Mouse (Mus musculus): Measurements from ENCODE around the gene Tap1. TPM values are rescaled to one million over a fixed set of nuclear protein-coding genes. Genes with fewer than 3 reads are reported as not detected.
"Not testable (repeated sequence)": the region's sequence is repeated elsewhere in the genome, so short reads cannot be mapped to it uniquely, and the experiment has no call there.

The Tap1 gene
- polyA plus RNA-seq, 1 experiment = 2.7 TPM

DNA sequence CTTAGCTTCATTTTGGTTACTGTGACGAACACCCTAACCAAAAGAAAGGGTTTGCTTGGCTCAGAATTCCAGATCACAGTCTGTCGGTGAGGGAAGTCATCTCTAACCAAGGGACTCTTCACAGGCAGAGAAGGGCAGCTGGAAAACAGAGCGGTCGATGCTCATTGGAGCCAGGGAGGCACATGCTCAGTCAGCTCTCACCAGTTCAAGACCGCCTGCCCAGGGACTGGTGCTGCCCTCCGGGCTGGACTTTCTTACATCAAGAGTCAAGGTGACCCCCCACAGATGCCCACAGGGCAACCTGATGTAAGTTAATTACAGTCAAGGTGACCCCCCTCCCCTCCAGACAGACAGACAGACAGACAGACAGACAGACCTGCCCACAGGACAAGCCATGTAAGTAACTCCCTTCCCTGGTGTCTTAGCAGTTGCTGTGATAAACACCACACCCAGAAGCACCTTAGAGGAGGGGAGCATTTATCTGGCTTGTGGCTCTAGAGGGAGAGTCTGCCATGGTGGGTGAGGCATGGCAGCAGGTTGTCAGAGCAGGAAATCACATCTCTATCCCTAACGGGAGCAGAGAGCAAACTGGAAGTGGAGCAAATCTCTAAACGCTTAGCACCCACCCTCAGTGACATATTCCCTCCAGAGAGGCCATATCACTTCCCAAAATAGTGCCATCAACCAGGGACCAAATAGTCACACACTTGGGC is 30.0 kb downstream of the Tap1 start:
- H3K27me3 ChIP-seq (ENCODE audit: control insufficient read depth, insufficient read depth, low read length) = no peaks in the 10 kb centered on the region
- WGBS = 73% methylated on average over 8 of the region's 8 CpGs
- TF ChIP-seq CTCF (IDR thresholded peaks at IDR 0.05; ENCODE audit: borderline replicate concordance, insufficient read depth, low read depth, low read length) (no peak), POLR2A (IDR thresholded peaks at IDR 0.05; ENCODE audit: borderline replicate concordance, insufficient read depth, low read length) (no peak)
- no peak overlapping the region for H3K27ac ChIP-seq (ENCODE audit: insufficient read depth, low read length)
- no peak for DNase-seq
- H3K4me1 ChIP-seq (ENCODE audit: control insufficient read depth, insufficient read depth, low read length) = no peaks in the 10 kb centered on the region
- no peak overlapping the region for H3K4me3 ChIP-seq (replicated peaks; ENCODE audit: insufficient read depth, low read depth, low read length)

- H3K4me1 ChIP-seq (ENCODE audit: control insufficient read depth, insufficient read depth, low read length) = no peaks in the 10 kb centered on the region
- TF ChIP-seq POLR2A (IDR thresholded peaks at IDR 0.05; ENCODE audit: borderline replicate concordance, insufficient read depth, low read length) (no peak), CTCF (IDR thresholded peaks at IDR 0.05; ENCODE audit: borderline replicate concordance, insufficient read depth, low read depth, low read length) (no peak)
- 84% methylated on average over 5 of the region's 5 CpGs for WGBS
- H3K27ac ChIP-seq (ENCODE audit: insufficient read depth, low read length) = no peak overlapping the region
- no peak for DNase-seq
- H3K27me3 ChIP-seq (ENCODE audit: control insufficient read depth, insufficient read depth, low read length) = no peaks in the 10 kb centered on the region
- H3K4me3 ChIP-seq (replicated peaks; ENCODE audit: insufficient read depth, low read depth, low read length) = no peak overlapping the region
Measured at GRCm38 (mm10) chr17:34217986-34218385, 30.6 kb downstream of the Tap1 start.

DNA sequence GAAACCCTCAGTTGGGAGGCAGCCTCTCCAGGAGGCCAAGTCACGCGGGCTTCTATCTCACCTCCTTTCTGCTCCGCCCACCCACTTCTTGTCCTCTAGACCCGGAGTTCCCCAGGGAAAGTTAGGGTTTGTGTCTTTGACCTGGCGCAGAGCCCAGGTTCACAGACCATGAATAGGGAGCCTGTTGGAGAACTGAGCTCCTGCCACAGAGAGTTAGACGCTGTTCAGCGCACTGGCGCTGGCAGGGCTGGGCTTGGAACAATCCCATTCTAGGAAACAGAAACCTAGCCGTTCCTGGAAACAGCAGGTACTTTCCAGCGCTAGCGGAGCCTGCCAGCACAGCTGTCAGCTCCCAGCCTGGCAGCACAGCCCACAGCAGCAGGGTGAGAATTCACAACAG is 31.3 kb downstream of the Tap1 start:
- WGBS = 8% methylated on average over 11 of the region's 11 CpGs
- DNase-seq = no peak
- Histone ChIP-seq H3K27ac (ENCODE audit: insufficient read depth, low read length) (no peak overlapping the region), H3K4me3 (replicated peaks; ENCODE audit: insufficient read depth, low read depth, low read length) (no peak overlapping the region), H3K27me3 (ENCODE audit: control insufficient read depth, insufficient read depth, low read length) (no peaks in the 10 kb centered on the region), H3K4me1 (ENCODE audit: control insufficient read depth, insufficient read depth, low read length) (no peaks in the 10 kb centered on the region)
- TF ChIP-seq CTCF (IDR thresholded peaks at IDR 0.05; ENCODE audit: borderline replicate concordance, insufficient read depth, low read depth, low read length) (no peak), POLR2A (IDR thresholded peaks at IDR 0.05; ENCODE audit: borderline replicate concordance, insufficient read depth, low read length) (no peak)

- H3K4me1 ChIP-seq (ENCODE audit: control insufficient read depth, insufficient read depth, low read length); H3K27ac ChIP-seq (ENCODE audit: insufficient read depth, low read length); H3K4me3 ChIP-seq (replicated peaks; ENCODE audit: insufficient read depth, low read depth, low read length); DNase-seq; H3K27me3 ChIP-seq (ENCODE audit: control insufficient read depth, insufficient read depth, low read length): not testable (repeated sequence)
- TF ChIP-seq CTCF (IDR thresholded peaks at IDR 0.05; ENCODE audit: borderline replicate concordance, insufficient read depth, low read depth, low read length) = peak; percentile 28; the same call in 1 of the 2 replicates
- 87% methylated on average over 9 of the region's 11 CpGs for WGBS
Measured at GRCm38 (mm10) chr17:34219096-34219495, 31.7 kb downstream of the Tap1 start.

- peak in 1 of 2 experiments; percentile 32 for DNase-seq
- H3K4me3 ChIP-seq (replicated peaks; ENCODE audit: insufficient read depth, low read depth, low read length); H3K4me1 ChIP-seq (ENCODE audit: control insufficient read depth, insufficient read depth, low read length); H3K27me3 ChIP-seq (ENCODE audit: control insufficient read depth, insufficient read depth, low read length); H3K27ac ChIP-seq (ENCODE audit: insufficient read depth, low read length): not testable (repeated sequence)
- WGBS = 98% methylated on average over 4 of the region's 7 CpGs
Measured at GRCm38 (mm10) chr17:34219801-34220200, 32.4 kb downstream of the Tap1 start.

GRCm38 (mm10) chr17:34220401-34220800 is 33.0 kb downstream of the Tap1 start:
- not testable (repeated sequence) for H3K4me1 ChIP-seq (ENCODE audit: control insufficient read depth, insufficient read depth, low read length); H3K27ac ChIP-seq (ENCODE audit: insufficient read depth, low read length); H3K4me3 ChIP-seq (replicated peaks; ENCODE audit: insufficient read depth, low read depth, low read length); DNase-seq; H3K27me3 ChIP-seq (ENCODE audit: control insufficient read depth, insufficient read depth, low read length)
- 96% methylated on average over 7 of the region's 16 CpGs for WGBS

DNA sequence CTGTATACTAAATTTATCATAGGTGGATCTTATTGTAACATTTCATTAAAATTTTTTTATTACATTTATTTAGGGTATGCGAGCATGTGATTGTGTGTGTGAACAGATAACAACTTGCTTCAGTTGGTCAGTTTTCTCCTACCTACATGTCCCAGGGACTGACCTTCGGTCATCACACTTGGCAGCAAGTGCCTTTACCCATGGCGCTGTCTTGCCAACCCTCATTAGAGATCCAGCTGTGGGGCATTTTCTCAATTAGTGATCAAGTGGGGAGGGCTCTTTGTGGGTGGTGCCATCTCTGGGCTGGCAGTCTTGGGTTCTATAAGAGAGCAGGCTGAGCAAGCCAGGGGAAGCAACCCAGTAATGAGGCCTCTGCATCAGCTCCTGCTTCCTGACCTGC is 37.5 kb downstream of the Tap1 start:
- Histone ChIP-seq H3K4me3 (replicated peaks; ENCODE audit: insufficient read depth, low read depth, low read length) (no peak overlapping the region), H3K27ac (ENCODE audit: insufficient read depth, low read length) (no peak overlapping the region), H3K4me1 (ENCODE audit: control insufficient read depth, insufficient read depth, low read length) (no peaks in the 10 kb centered on the region), H3K27me3 (ENCODE audit: control insufficient read depth, insufficient read depth, low read length) (no peaks in the 10 kb centered on the region)
- no peak for DNase-seq
- TF ChIP-seq POLR2A (IDR thresholded peaks at IDR 0.05; ENCODE audit: borderline replicate concordance, insufficient read depth, low read length) = no peak
- TF ChIP-seq CTCF (IDR thresholded peaks at IDR 0.05; ENCODE audit: borderline replicate concordance, insufficient read depth, low read depth, low read length) = no peak
- WGBS = 87% methylated on average over 3 of the region's 3 CpGs

- Histone ChIP-seq H3K27me3 (ENCODE audit: control insufficient read depth, insufficient read depth, low read length) (no peaks in the 10 kb centered on the region), H3K4me3 (replicated peaks; ENCODE audit: insufficient read depth, low read depth, low read length) (no peak overlapping the region), H3K27ac (ENCODE audit: insufficient read depth, low read length) (no peak overlapping the region), H3K4me1 (ENCODE audit: control insufficient read depth, insufficient read depth, low read length) (no peaks in the 10 kb centered on the region)
- DNase-seq = no peak
- no peak for TF ChIP-seq CTCF (IDR thresholded peaks at IDR 0.05; ENCODE audit: borderline replicate concordance, insufficient read depth, low read depth, low read length)
- WGBS = 96% methylated on average over 8 of the region's 8 CpGs
Measured at GRCm38 (mm10) chr17:34225426-34225825, 38.1 kb downstream of the Tap1 start.

GRCm38 (mm10) chr17:34225911-34226310 is 38.6 kb downstream of the Tap1 start:
- WGBS = 99% methylated on average over 17 of the region's 23 CpGs
- not testable (repeated sequence) for H3K4me3 ChIP-seq (replicated peaks; ENCODE audit: insufficient read depth, low read depth, low read length); H3K4me1 ChIP-seq (ENCODE audit: control insufficient read depth, insufficient read depth, low read length); H3K27ac ChIP-seq (ENCODE audit: insufficient read depth, low read length); DNase-seq; H3K27me3 ChIP-seq (ENCODE audit: control insufficient read depth, insufficient read depth, low read length)

DNA sequence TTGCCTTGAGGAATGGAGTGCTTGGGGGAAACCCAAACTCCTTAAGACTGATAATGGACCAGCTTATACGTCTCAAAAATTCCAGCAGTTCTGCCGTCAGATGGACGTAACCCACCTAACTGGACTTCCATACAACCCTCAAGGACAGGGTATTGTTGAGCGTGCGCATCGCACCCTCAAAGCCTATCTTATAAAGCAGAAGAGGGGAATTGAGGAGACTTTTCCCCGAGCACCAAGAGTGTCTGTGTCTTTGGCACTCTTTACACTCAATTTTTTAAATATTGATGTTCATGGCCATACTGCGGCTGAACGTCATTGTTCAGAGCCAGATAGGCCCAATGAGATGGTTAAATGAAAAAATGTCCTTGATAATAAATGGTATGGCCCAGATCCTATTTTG is 43.6 kb downstream of the Tap1 start:
- H3K27me3 ChIP-seq (ENCODE audit: control insufficient read depth, insufficient read depth, low read length); DNase-seq; H3K27ac ChIP-seq (ENCODE audit: insufficient read depth, low read length); H3K4me1 ChIP-seq (ENCODE audit: control insufficient read depth, insufficient read depth, low read length); H3K4me3 ChIP-seq (replicated peaks; ENCODE audit: insufficient read depth, low read depth, low read length): not testable (repeated sequence)
- WGBS = 93% methylated on average over 9 of the region's 9 CpGs

DNA sequence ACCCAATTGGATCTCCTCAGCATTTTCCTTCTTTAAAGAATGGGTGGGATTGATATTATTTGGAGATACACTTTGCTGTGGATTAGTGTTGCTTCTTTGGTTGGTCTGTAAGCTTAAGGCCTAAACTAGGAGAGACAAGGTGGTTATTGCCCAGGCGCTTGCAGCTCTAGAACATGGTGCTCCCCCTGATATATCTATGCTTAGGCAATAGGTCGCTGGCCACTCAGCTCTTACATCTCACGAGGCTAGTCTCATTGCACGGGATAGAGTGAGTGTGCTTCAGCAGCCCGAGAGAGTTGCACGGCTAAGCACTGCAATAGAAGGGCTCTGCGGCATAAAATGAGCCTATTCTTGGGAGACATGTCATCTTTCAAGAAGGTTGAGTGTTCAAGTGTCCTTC is 44.7 kb downstream of the Tap1 start:
- not testable (repeated sequence) for DNase-seq; H3K4me3 ChIP-seq (replicated peaks; ENCODE audit: insufficient read depth, low read depth, low read length); H3K27me3 ChIP-seq (ENCODE audit: control insufficient read depth, insufficient read depth, low read length); H3K4me1 ChIP-seq (ENCODE audit: control insufficient read depth, insufficient read depth, low read length); H3K27ac ChIP-seq (ENCODE audit: insufficient read depth, low read length)
- WGBS = 89% methylated on average over 6 of the region's 7 CpGs
